Mouse (Mus musculus): ENCODE measurements around the gene Gucd1.

Gene Gucd1

GRCm38 (mm10) chr10:75364796-75365195 is 153.0 kb downstream of the Gucd1 start:
- no peak for DNase-seq

- DNase-seq: peak; percentile 80
These were observed 153.5 kb downstream of the Gucd1 start for GRCm38 (mm10) chr10:75364214-75364690.

- no peak for DNase-seq
These were observed 162.4 kb downstream of the Gucd1 start for GRCm38 (mm10) chr10:75355341-75355740.

- DNase-seq: peak; percentile 22
These were observed 163.9 kb downstream of the Gucd1 start for GRCm38 (mm10) chr10:75353838-75354241.

- DNase-seq: no peak
These were observed 165.2 kb downstream of the Gucd1 start for GRCm38 (mm10) chr10:75352541-75352940.

- no peak for DNase-seq
These were observed 167.2 kb downstream of the Gucd1 start for GRCm38 (mm10) chr10:75350564-75350963.

- peak; percentile 53 for DNase-seq
These were observed 172.5 kb downstream of the Gucd1 start for GRCm38 (mm10) chr10:75345265-75345664.

GRCm38 (mm10) chr10:75344563-75344962 is 173.2 kb downstream of the Gucd1 start:
- peak; percentile 62 for DNase-seq

GRCm38 (mm10) chr10:75341936-75342335 is 175.8 kb downstream of the Gucd1 start:
- no peak for DNase-seq

GRCm38 (mm10) chr10:75339377-75339776 is 178.4 kb downstream of the Gucd1 start:
- DNase-seq: no peak

- DNase-seq: no peak
These were observed 178.9 kb downstream of the Gucd1 start for GRCm38 (mm10) chr10:75338852-75339251.

GRCm38 (mm10) chr10:75337231-75337630 is 180.5 kb downstream of the Gucd1 start:
- DNase-seq: no peak

GRCm38 (mm10) chr10:75335075-75335474 is 182.7 kb downstream of the Gucd1 start:
- peak; percentile 63 for DNase-seq

GRCm38 (mm10) chr10:75334175-75334574 is 183.6 kb downstream of the Gucd1 start:
- no peak for DNase-seq

- DNase-seq: no peak
These were observed 184.5 kb downstream of the Gucd1 start for GRCm38 (mm10) chr10:75333176-75333776.

- DNase-seq: no peak
These were observed 185.5 kb downstream of the Gucd1 start for GRCm38 (mm10) chr10:75332268-75332667.

GRCm38 (mm10) chr10:75328201-75328704 is 189.5 kb downstream of the Gucd1 start:
- DNase-seq: no peak

- DNase-seq: no peak
These were observed 190.7 kb downstream of the Gucd1 start for GRCm38 (mm10) chr10:75327081-75327480.

- peak; percentile 82 for DNase-seq
These were observed 191.2 kb downstream of the Gucd1 start for GRCm38 (mm10) chr10:75326553-75326952.

GRCm38 (mm10) chr10:75325821-75326220 is 192.0 kb downstream of the Gucd1 start:
- no peak for DNase-seq

- no peak for DNase-seq
These were observed 193.4 kb downstream of the Gucd1 start for GRCm38 (mm10) chr10:75324391-75324790.

- DNase-seq: no peak
These were observed 193.8 kb downstream of the Gucd1 start for GRCm38 (mm10) chr10:75323986-75324385.

- peak; percentile 61 for DNase-seq
These were observed 194.8 kb downstream of the Gucd1 start for GRCm38 (mm10) chr10:75322966-75323365.

GRCm38 (mm10) chr10:75320321-75320720 is 197.5 kb downstream of the Gucd1 start:
- no peak for DNase-seq

- DNase-seq: no peak
These were observed 199.6 kb downstream of the Gucd1 start for GRCm38 (mm10) chr10:75318206-75318605.

All from kidney, postnatal 10 days (tissue).